Mouse (Mus musculus): ENCODE results near the gene Srp72.

DNA sequence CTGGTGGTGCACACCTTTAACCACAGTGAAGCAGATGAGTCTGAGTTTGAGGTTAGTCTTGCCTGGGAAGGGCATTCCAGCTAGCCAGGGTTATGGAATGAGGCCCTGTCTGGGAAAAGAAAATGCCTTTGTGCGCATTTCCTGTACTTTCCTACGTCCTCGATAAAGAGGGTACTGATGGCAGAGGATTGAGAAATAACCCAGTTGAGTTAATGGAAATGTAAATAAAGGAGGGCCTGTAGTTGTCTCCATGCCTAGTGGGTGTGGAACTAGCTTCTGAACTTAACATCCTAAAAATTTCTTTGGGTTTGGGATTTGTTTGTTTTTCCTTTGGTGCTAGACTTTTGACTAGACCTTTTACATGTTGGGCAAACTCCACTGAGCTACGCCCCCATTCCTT, 19.0 kb upstream of the Srp72 start:
- TF ChIP-seq TAL1 (conservative IDR thresholded peaks at IDR 0.05; ENCODE audit: low read depth, low read length): no peak
- TF ChIP-seq CTCF (IDR thresholded peaks at IDR 0.05; ENCODE audit: low read depth, low read length): no peak
- no peak for TF ChIP-seq GATA1 (IDR thresholded peaks at IDR 0.05; ENCODE audit: borderline replicate concordance, low read length)
- TF ChIP-seq GATA2 (IDR thresholded peaks at IDR 0.05; ENCODE audit: borderline replicate concordance, low read depth, low read length): no peak
